Mouse (Mus musculus): ENCODE measurements around the gene Rab13.

DNA sequence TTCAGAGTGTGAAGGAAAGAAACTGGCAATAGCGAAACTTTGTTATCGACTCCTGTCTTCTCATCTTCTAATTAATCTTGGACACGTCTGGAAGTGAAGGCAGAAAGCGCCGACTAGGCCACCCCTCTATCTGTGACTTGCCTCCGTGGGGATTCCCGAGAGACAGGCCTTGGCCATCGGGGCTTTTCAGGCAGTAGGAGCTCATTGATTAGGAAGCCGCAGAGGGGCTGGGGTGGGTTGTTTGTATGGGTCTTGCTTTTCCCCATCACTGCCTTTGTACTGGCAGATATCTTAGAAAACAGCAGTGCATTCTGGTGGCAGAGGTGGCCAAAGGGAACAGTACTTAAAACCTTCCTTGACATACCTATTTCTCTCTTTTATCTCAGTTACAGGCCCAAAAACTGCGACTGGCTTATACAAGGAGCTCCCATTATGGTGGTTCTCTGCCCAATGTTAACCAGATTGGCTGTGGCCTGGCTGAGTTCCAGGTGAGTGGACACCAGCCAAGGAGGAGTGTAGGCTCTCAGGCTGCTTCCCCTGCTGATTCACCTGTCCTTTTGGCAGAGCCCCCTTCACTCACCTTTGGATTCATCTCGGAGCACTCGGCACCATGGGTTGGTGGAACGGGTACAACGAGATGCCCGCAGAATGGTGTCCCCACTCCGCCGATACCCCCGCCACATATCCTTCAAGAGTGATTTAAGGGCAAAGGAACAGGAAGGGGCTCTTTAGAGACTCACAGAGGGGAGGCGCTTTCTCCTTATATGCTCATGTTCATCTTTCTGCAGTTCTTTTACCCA, 43.4 kb downstream of the Rab13 start:
- TF ChIP-seq CTCF (IDR thresholded peaks at IDR 0.05; ENCODE audit: low read depth, low read length), result no peak
- TF ChIP-seq POLR2A (IDR thresholded peaks at IDR 0.05; ENCODE audit: extremely low read depth, insufficient read depth, low read length), result no peak

All from liver, adult 2 months (tissue).